Mouse (Mus musculus) neutrophil, adult 5-6 weeks (primary cell): ENCODE results near the gene Smurf1. TPM values are rescaled to one million over a fixed set of nuclear protein-coding genes. Genes with fewer than 3 reads are reported as not detected.

Experiments used
- ATAC-seq: fragments of 151-379, 151-347 bp; 2 replicates; pipeline ENCODE4 v1.8.0; 2017; ENCODE audit warnings: mild to moderate bottlenecking, moderate TSS enrichment; ENCODE audit not compliant: insufficient number of reproducible peaks, poor library complexity, low FRiP score, severe bottlenecking; ENCODE audit errors: extremely low read depth
- total RNA-seq: library from RNA; stranded (forward); fragments of 200-1000 nt; gene quantifications from 2 replicates; pipeline ENCODE4 v1.2.3, GENCODE M21; 2017

Smurf1 gene
- 14.4 and 19.2 TPM in 2 replicates for total RNA-seq

GRCm38 (mm10) chr5:144965639-144966351, at the start of gene Smurf1:
TSS of gene Smurf1 (minus strand) at chr5:144965847.
- peak; percentile 24 for ATAC-seq

DNA sequence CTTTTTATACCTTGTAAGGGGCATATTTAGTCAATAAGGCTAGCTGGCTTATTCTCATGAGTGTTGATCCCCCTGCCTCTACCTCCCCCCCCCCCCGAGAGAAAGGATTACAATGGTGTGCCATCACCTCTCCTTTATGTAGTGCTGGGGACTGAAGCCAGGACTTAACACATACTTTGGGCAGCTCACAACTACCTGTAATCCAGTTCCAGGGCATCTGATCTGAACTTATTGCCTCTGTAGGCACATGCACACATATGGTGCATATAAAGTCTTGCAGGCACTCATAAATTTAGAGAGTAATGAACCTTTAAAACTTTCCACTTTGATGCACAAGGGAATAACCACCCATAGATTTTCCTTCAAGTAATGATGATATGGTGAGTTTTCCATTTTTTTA, 48.6 kb upstream of the Smurf1 start:
- no peak for ATAC-seq

DNA sequence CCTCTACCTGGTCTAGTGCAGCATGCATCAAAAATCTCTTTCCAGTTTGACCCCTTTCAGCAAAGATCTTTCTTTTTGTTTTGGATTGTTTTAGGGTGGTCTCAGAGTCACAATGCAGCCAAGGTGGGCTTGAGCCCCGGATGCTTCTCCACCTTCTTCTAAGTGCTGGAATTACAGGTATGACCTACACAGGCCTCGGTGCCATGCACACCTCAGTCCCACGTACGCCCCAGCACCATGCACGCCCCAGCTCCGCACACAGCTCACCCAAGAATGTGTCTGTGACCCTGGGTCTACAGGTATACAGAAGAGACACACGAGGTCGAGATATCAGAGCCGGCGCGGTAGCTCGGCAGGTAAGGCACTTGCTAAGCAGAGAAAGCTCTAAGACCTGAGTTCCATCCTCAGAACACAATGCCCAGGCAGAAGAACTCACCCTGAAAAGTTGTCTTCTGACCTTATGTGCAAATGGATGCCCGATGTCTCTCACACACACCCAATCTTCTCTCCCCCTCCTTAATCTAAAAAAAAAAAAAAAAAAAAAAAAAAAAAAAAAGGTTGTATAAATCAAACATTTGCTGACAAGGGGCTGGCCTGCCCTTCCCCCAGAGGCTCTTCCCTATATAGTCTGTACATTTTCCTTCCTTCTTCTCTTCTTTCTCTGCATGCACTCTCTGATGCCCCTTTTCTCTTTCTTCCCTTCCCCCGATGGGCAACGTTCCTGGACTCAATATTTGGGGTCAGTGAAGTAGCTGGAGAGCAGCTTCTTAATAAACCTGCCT, 43.4 kb upstream of the Smurf1 start:
- no peak for ATAC-seq

- ATAC-seq, result no peak
Observed at GRCm38 (mm10) chr5:145005596-145005995, 39.9 kb upstream of the Smurf1 start.

- no peak for ATAC-seq
Observed at GRCm38 (mm10) chr5:145004495-145004894, 38.8 kb upstream of the Smurf1 start.

DNA sequence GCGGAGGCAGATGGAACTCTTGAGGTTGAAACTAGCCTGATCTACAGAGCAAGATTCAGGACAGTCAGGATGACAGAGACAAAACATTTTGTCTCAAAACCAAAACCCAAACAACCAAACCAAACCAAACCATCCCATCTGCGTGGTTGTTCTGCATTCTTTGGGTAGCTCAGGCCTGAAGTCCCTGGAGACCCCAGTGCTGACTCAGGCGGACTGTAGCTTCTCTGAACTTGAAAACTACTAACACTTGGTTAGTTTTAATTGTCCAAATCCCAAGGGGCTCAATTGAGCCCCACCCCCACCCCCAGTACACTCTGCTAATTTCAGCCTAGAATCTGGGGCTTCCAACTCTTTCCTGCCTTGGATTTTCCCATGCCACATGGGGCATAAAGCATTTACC, 37.7 kb upstream of the Smurf1 start:
- ATAC-seq, result no peak

DNA sequence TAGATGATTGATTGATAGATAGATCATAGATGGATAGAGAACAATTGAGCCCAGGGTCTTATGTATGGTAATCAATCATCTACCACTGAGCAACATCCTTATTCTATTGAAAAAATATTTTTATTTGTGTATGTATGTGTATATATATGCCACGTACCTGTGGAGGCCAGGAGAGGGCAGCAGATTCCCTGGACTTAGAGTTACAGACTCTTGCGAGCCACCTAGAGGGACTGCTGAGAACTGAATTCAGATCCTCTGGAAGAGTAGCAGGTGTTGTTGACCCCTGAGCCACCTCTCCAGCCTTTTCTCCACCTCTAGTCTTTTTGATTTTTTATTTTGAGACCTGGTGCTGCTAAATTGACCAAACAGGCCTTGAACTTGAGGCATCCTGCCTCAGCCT, 32.8 kb upstream of the Smurf1 start:
- no peak for ATAC-seq

DNA sequence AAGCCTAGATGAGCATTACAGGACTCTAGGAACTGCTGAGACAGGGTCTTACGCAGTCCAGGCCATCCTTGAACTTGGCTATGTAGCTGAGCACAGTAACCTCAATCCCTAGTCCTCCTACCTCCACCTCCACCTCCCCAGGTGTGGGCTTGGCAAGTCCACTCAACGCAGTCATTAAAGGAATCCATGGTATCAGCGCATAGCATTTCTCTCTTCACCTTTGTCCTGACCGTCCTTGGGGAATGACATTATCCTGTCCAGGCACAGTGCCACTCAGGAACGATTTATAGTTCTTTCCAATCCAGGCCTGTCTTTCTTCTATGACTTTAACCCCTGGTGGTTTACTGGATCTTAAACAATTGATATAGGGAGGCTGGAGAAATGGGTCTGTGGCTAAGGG, 24.8 kb upstream of the Smurf1 start:
- no peak for ATAC-seq

DNA sequence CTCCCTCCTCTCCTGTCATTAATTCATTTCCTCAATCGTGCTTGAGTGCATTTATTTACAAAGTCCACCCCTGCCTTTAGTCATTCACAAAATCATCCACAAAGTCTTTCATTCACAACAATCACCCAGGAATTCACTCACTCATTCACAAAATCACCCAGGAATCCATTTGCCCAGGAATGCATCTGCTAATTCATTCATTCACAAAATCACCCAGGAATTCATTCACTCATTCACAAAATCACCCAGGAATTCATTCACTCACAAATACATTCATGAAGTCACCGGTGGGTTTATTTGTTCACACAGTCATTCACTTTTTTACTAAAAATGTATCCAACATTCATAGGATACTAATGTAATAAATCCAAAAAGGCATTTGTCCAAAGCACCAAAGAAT, 24.4 kb upstream of the Smurf1 start:
- no peak for ATAC-seq

- ATAC-seq, result no peak
Observed at GRCm38 (mm10) chr5:144989061-144989405, 23.4 kb upstream of the Smurf1 start.

DNA sequence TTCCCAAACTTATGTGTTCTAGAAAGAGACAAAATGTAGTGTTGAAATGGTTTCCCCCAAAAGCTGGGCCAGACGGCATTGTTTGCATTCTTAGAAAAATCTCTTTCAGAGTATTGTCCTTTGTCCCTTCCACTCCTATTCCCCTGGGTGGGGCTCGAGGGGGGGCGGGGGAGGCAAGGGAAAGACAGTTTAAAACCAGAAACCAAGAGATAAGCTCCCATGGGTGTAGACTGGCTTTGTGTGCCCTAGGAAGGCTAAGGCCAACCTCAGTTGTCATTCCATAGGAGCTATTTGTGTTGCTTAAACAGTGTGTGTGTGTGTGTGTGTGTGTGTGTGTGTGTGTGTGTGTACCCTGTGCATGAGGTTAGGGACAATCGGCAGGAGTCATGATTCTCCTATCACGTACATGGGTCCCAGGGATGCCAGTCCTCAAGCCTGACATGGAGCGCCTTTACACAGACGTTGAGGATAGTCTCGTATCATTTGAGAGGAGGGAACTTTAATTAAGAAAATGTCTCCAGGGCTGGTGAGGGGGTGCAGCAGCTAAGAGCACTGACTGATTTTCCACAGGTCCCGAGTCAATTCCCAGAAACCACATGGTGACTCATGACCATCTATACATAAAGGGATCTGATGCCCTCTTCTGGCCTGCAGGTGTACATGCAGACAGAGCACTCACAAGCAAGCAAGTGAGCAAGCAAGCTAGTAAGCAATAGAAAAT, 22.9 kb upstream of the Smurf1 start:
- no peak for ATAC-seq

DNA sequence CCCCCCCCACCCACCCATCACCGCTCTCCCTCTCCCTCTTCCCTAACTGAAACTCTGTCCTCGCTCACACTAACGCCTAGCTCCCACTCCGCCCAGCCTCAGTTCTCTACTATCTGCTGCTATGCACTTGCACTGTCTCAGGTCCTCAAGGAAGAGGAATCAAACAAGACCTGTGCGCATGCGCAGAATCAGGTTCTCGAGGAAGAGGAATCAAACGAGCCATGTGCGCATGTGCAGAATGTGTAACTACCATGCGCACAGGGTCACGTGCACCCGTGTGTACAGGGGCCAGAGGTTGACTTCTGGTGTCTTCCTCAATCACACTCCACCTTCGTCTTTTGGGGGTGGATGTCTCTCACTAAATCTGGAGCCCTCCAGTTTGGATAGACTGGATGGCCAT, 21.9 kb upstream of the Smurf1 start:
- no peak for ATAC-seq

DNA sequence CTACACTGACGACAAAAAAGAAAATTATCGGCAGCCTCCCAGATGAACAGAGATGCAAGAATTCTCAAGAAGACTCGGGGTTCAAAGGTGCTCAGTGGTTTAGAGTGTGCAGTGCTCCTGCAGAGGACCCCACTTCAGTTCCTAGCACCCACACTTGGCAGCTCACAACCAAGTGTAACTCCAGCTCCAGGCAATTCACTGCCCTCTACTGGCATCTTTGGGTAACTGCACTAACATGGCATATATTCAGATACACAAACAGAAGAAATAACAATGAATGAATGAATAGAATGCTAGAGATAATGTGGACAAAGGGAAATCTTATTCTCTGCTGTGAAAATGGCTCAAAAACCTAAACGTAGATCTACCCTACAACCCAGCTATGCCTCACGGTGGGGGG, 19.2 kb upstream of the Smurf1 start:
- no peak for ATAC-seq

GRCm38 (mm10) chr5:144983227-144983626, 17.6 kb upstream of the Smurf1 start:
- ATAC-seq, result no peak

- ATAC-seq, result no peak
Observed at GRCm38 (mm10) chr5:144979110-144979509, 13.5 kb upstream of the Smurf1 start.

DNA sequence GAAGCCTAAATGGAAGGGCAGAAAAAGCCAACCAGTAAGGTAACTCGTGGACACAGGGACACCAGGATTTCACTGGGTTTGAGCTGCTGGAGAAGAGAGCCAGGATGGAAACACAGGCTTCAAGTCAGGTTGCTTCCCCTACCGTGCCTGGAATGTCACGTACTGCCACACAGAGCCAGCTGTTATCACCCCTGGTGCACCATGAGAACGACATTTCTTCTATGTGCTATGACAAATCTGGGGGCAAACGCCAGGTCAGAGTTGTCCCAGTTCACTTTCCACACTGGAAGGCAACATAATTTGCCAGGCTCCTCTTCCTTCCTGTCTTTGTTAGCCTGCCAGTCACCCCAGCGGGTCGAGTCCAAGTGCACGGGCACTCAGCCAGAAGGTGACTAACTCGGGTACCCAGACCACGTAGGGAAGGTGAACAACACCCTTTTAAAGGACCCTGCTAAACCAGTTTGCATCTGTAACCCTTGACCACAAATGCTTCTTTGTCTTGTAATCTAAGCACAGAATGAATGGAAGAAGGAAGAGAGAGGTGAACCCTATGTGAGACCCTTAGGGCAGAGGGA, 13.0 kb upstream of the Smurf1 start:
- no peak for ATAC-seq

- no peak for ATAC-seq
Observed at GRCm38 (mm10) chr5:144971266-144971665, 5.6 kb upstream of the Smurf1 start.

DNA sequence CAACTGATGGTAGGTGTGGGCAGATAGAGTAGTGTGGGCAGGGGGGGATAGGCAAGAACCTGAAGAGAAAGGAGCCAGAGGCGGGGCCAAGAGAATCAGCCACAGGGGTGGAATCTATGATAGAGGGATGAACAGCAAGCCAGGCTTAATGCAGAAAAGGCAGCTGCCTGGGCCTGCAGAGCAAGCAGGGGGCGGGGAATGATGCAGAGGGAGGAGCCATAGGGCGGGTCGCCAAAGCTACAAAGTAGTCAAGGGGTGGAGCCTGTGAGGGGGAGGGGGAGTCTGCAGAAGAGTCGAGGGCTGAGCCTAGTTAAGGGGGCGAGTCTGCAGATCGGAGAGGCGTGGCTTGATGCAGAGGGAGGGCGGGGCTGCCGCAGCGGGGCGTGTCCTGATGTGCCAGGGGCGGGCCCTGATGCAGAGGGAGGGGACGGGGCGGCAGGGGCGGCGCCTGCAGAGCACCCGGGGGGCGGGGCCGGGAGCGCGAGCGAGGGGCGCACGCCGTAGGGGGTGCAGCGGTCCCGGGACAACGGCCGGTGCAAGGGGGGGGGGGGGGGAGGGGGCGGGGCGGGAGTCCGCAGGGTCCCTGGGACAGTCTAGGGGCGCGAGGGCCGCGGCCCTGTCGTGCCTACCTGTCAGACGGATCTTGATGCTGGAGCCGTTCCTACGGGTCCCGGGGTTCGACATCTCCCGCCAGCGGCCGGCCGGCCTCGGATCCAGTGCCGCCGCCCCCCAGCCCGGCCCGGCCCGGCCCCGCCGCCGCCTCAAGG, 592 bp downstream of the Smurf1 start:
- ATAC-seq, result peak; percentile 85

GRCm38 (mm10) chr5:144964465-144964864, 1.2 kb downstream of the Smurf1 start:
- no peak for ATAC-seq
